Mouse (Mus musculus): Measurements from ENCODE around the gene Dnajb6. TPM values are rescaled to one million over a fixed set of nuclear protein-coding genes. Genes with fewer than 3 reads are reported as not detected.
"Not testable (repeated sequence)": the region's sequence is repeated elsewhere in the genome, so short reads cannot be mapped to it uniquely, and the experiment has no call there.

Gene Dnajb6
- polyA plus RNA-seq, 1 experiment from 2014 or later: 83.0 TPM

DNA sequence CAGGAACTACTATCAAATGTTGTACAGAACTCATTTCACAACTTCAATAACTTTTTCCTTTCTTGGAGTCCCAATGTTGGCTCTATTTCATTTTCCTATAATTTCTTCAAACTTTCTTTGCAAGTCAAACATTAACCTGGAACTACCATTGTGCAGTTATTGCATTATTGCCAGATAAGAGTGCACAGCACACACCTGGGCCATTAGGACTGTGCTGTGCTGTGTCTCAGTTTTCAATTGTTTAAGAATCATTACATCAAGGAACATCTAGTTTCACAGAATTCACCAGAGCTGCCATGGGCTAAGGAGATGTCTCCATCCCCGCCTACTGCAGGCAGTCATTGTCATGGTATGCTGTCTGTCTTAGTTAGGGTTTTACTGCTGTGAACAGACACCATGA is 73.5 kb downstream of the Dnajb6 start:
- no peak for DNase-seq
- no peaks in the 10 kb centered on the region for H3K4me1 ChIP-seq (ENCODE audit: insufficient read depth)
- H3K4me3 ChIP-seq (ENCODE audit: low read depth, low read length): no peak overlapping the region
- no peak for TF ChIP-seq EP300 (IDR thresholded peaks at IDR 0.05; ENCODE audit: low read depth)
- no peak for TF ChIP-seq CTCF (IDR thresholded peaks at IDR 0.05; ENCODE audit: low read depth)
- no peaks in the 10 kb centered on the region for H3K36me3 ChIP-seq (replicated peaks; ENCODE audit: insufficient read depth, low read length)
- no peaks in the 10 kb centered on the region for H3K27me3 ChIP-seq (ENCODE audit: insufficient read depth, low read length)
- no peak for ATAC-seq
- H3K9ac ChIP-seq (replicated peaks): no peak overlapping the region
- no peak overlapping the region for H3K4me2 ChIP-seq (ENCODE audit: low read depth, low read length)
- H3K9me3 ChIP-seq (ENCODE audit: low read length): no peaks in the 10 kb centered on the region
- 77% methylated on average over 1 of the region's 1 CpGs for WGBS (ENCODE audit: insufficient replicate concordance)
- no peak overlapping the region for H3K27ac ChIP-seq (ENCODE audit: low read depth)

GRCm38 (mm10) chr5:29811377-29811921 is 76.0 kb downstream of the Dnajb6 start:
- not testable (repeated sequence) for H3K9ac ChIP-seq (replicated peaks); H3K27ac ChIP-seq (ENCODE audit: low read depth); H3K36me3 ChIP-seq (replicated peaks; ENCODE audit: insufficient read depth, low read length); H3K4me2 ChIP-seq (ENCODE audit: low read depth, low read length); H3K4me1 ChIP-seq (ENCODE audit: insufficient read depth); H3K4me3 ChIP-seq (ENCODE audit: low read depth, low read length); DNase-seq; ATAC-seq; H3K27me3 ChIP-seq (ENCODE audit: insufficient read depth, low read length); H3K9me3 ChIP-seq (ENCODE audit: low read length)
- 81% methylated on average over 7 of the region's 7 CpGs for WGBS (ENCODE audit: insufficient replicate concordance)

DNA sequence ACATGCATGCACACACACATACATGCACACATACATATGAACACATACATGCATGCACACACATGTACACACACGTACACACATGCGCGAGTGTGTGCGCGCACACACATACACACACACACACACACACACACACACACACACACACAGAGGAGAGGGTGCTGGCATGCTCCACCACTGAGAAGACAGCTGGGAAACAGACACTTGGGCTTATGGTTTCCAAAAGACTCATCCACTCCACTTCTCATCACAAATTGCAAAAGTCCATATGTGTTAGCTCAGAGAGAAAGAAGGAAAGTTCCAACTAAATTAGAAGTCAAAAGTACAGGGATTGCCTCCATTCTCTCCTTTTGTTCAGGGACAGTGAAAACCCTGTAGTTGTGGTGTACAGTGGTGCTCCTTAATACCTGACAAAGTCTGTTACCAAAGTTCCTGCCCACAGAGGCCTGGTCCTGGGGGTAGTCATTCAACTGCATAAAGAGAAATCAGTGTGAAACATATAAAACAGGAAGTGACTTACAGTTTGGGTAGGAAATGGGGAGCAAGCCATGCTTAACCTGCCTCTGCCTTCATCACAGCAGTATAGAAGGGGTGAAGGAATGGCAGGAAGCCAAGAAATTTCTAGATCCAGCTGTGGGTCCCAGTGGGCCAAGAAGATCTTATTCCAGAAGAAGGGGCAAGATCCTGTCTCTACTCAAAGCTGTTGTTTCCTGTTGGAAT is 81.2 kb downstream of the Dnajb6 start:
- Histone ChIP-seq H3K4me3 (ENCODE audit: low read depth, low read length) (no peak overlapping the region), H3K4me1 (ENCODE audit: insufficient read depth) (no peaks in the 10 kb centered on the region), H3K9ac (replicated peaks) (no peak overlapping the region), H3K36me3 (replicated peaks; ENCODE audit: insufficient read depth, low read length) (no peaks in the 10 kb centered on the region), H3K4me2 (ENCODE audit: low read depth, low read length) (no peak overlapping the region), H3K9me3 (ENCODE audit: low read length) (no peaks in the 10 kb centered on the region; the same call in 1 of the 2 replicates), H3K27ac (ENCODE audit: low read depth) (no peak overlapping the region), H3K27me3 (ENCODE audit: insufficient read depth, low read length) (no peaks in the 10 kb centered on the region)
- ATAC-seq: no peak
- TF ChIP-seq CTCF (IDR thresholded peaks at IDR 0.05; ENCODE audit: low read depth) (no peak), EP300 (IDR thresholded peaks at IDR 0.05; ENCODE audit: low read depth) (no peak)
- WGBS (ENCODE audit: insufficient replicate concordance): 87% methylated on average over 5 of the region's 5 CpGs
- DNase-seq: no peak

DNA sequence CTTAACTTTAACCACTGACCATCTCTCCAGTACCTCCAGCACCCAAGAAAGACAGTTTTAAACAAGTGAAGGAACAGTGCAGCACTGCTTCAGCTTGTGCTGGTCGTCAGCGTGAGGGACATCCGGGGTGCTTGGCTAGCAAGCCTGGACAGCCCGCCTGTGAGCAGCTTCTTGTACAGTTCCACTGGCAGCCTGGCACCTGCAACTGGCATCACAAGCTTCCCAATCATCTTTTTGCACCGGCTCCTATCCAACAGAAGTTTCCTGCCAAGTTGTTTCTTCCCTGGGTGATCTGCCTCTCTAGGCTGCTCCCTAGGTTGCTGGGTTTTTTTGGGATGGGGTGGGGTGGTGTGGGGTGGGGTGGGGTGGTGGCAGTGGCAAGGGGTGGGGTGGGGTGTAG is 81.9 kb downstream of the Dnajb6 start:
- H3K9ac ChIP-seq (replicated peaks): no peak overlapping the region
- no peak overlapping the region for H3K4me3 ChIP-seq (ENCODE audit: low read depth, low read length)
- no peaks in the 10 kb centered on the region for H3K4me1 ChIP-seq (ENCODE audit: insufficient read depth)
- H3K9me3 ChIP-seq (ENCODE audit: low read length): no peaks in the 10 kb centered on the region; the same call in 1 of the 2 replicates
- TF ChIP-seq CTCF (IDR thresholded peaks at IDR 0.05; ENCODE audit: low read depth) (no peak), EP300 (IDR thresholded peaks at IDR 0.05; ENCODE audit: low read depth) (no peak)
- no peak overlapping the region for H3K27ac ChIP-seq (ENCODE audit: low read depth)
- H3K36me3 ChIP-seq (replicated peaks; ENCODE audit: insufficient read depth, low read length): no peaks in the 10 kb centered on the region
- no peak overlapping the region for H3K4me2 ChIP-seq (ENCODE audit: low read depth, low read length)
- WGBS (ENCODE audit: insufficient replicate concordance): 73% methylated on average over 5 of the region's 5 CpGs
- DNase-seq: no peak
- H3K27me3 ChIP-seq (ENCODE audit: insufficient read depth, low read length): no peaks in the 10 kb centered on the region
- ATAC-seq: no peak

DNA sequence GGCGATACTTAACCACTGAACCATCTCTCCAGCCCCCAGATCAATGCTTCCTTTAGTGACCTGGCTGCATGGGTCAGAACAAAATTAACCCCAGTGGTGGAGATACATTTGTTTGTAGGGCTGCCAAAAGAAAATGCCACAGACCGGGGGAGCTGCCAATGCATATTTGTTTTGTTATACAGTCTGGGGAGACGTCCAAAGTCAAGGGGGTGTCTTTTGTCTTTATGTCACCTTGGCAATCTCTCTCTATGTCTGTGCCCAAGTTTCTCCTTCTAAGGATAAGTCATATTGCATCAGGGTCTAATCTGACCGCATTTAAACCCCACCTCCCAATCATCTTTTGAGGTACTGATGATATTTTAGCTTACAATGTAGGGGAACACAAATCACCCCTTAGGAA is 82.8 kb downstream of the Dnajb6 start:
- Histone ChIP-seq H3K9ac (replicated peaks) (no peak overlapping the region), H3K27ac (ENCODE audit: low read depth) (no peak overlapping the region), H3K9me3 (ENCODE audit: low read length) (no peaks in the 10 kb centered on the region; the same call in 1 of the 2 replicates), H3K36me3 (replicated peaks; ENCODE audit: insufficient read depth, low read length) (no peaks in the 10 kb centered on the region), H3K4me1 (ENCODE audit: insufficient read depth) (no peaks in the 10 kb centered on the region), H3K27me3 (ENCODE audit: insufficient read depth, low read length) (no peaks in the 10 kb centered on the region), H3K4me2 (ENCODE audit: low read depth, low read length) (no peak overlapping the region), H3K4me3 (ENCODE audit: low read depth, low read length) (no peak overlapping the region)
- TF ChIP-seq CTCF (IDR thresholded peaks at IDR 0.05; ENCODE audit: low read depth) (no peak), EP300 (IDR thresholded peaks at IDR 0.05; ENCODE audit: low read depth) (no peak)
- DNase-seq (no peak), ATAC-seq (no peak)
- 82% methylated on average over 4 of the region's 4 CpGs for WGBS (ENCODE audit: insufficient replicate concordance)

- Histone ChIP-seq H3K27me3 (ENCODE audit: insufficient read depth, low read length) (no peaks in the 10 kb centered on the region), H3K4me3 (ENCODE audit: low read depth, low read length) (no peak overlapping the region), H3K4me2 (ENCODE audit: low read depth, low read length) (no peak overlapping the region), H3K27ac (ENCODE audit: low read depth) (no peak overlapping the region), H3K36me3 (replicated peaks; ENCODE audit: insufficient read depth, low read length) (no peaks in the 10 kb centered on the region), H3K4me1 (ENCODE audit: insufficient read depth) (no peaks in the 10 kb centered on the region), H3K9me3 (ENCODE audit: low read length) (no peaks in the 10 kb centered on the region), H3K9ac (replicated peaks) (no peak overlapping the region)
- WGBS (ENCODE audit: insufficient replicate concordance): 37% methylated on average over 3 of the region's 3 CpGs
- DNase-seq (no peak), ATAC-seq (no peak)
- TF ChIP-seq EP300 (IDR thresholded peaks at IDR 0.05; ENCODE audit: low read depth) (no peak), CTCF (IDR thresholded peaks at IDR 0.05; ENCODE audit: low read depth) (peak; percentile 55)
Measured at GRCm38 (mm10) chr5:29824796-29825195, 89.3 kb downstream of the Dnajb6 start.
